Mouse (Mus musculus) myocyte (in vitro differentiated cells): ENCODE measurements at regions not wholly inside any gene's neighbourhood (a gene's known extent, or its start where the extent isn't known, plus 50 kb on each side); places are given as distances from the start of the nearest gene placed in this dataset.

Experiments
- CEBPB ChIP-seq: IDR thresholded peaks from 2 replicates; pipeline ENCODE4 v1.6.1; 2011; ENCODE audit warnings: mild to moderate bottlenecking, moderate library complexity; ENCODE audit not compliant: poor library complexity, insufficient read depth, severe bottlenecking
- E2F4 ChIP-seq: IDR thresholded peaks from one replicate; pipeline ENCODE4 v1.6.1; 2011; ENCODE audit warnings: mild to moderate bottlenecking, control low read depth, moderate library complexity; ENCODE audit not compliant: insufficient read depth
- MAX ChIP-seq: IDR thresholded peaks from one replicate; pipeline ENCODE4 v1.6.1; 2011; ENCODE audit warnings: low read depth, mild to moderate bottlenecking, control low read depth
- MYOD1 ChIP-seq, 3 experiments: IDR thresholded peaks; one replicate each; pipeline ENCODE4 v1.6.1; 2011; ENCODE audit warnings: control low read depth in 2 of 3, low read depth in 2 of 3, mild to moderate bottlenecking in 2 of 3, moderate library complexity in 1 of 3; ENCODE audit not compliant: insufficient read length in 2 of 3, control insufficient read depth in 1 of 3
- MYOG ChIP-seq, 3 experiments: IDR thresholded peaks; one replicate each; pipeline ENCODE4 v1.6.1; 2011; ENCODE audit warnings: control low read depth in 2 of 3, low read depth in 2 of 3, mild to moderate bottlenecking in 2 of 3; ENCODE audit not compliant: insufficient read length in 2 of 3, control insufficient read depth in 1 of 3, insufficient read depth in 1 of 3
- POLR2A ChIP-seq: IDR thresholded peaks from one replicate; pipeline ENCODE4 v1.6.1; 2011; ENCODE audit warnings: low read depth, mild to moderate bottlenecking, control low read depth, moderate library complexity; ENCODE audit not compliant: insufficient read length
- POLR2AphosphoS2 ChIP-seq: IDR thresholded peaks from one replicate; pipeline ENCODE4 v1.6.1; 2011; ENCODE audit warnings: low read depth, control low read depth; ENCODE audit not compliant: insufficient read length
- TCF12 ChIP-seq: IDR thresholded peaks from one replicate; pipeline ENCODE4 v1.6.1; 2011; ENCODE audit warnings: mild to moderate bottlenecking, control low read depth; ENCODE audit not compliant: poor library complexity, insufficient read depth, severe bottlenecking
- TCF3 ChIP-seq: IDR thresholded peaks from one replicate; pipeline ENCODE4 v1.6.1; 2011; ENCODE audit warnings: low read depth, control low read depth; ENCODE audit not compliant: insufficient read length
- USF1 ChIP-seq: IDR thresholded peaks from one replicate; pipeline ENCODE4 v1.6.1; 2011; ENCODE audit warnings: low read depth, mild to moderate bottlenecking, control low read depth, moderate library complexity

DNA sequence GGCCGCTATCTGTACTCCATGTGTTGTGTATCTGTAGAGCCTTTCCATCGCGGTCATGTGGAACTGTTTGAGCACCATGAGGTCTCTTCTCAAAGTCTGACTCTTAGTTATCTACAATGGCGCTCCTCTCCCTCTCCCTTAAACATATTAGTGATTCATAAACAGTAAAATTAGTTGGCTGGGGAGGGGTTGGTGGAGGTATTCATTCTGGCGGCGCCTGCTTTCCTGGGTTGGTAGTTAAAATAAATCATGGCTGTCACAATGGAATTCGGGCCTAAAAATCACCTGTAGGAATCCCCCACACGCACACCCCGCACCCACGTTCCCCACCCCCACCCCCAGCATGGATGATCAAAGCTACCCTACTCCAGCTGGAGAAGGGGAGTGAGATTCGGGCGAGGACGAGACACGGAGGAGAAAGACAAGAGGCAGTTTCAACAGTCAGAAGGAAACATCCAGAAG lies 70.6 kb upstream of the Stx18 start:
- TF ChIP-seq POLR2A (no peak), USF1 (no peak), POLR2AphosphoS2 (no peak), E2F4 (no peak), MYOD1 (IDR thresholded peaks at IDR 0.05; ENCODE audit: control insufficient read depth in 1 of 3, insufficient read length in 2 of 3, low read depth in 2 of 3) (no peak), TCF3 (no peak), CEBPB (no peak), TCF12 (no peak), MYOG (IDR thresholded peaks at IDR 0.05; ENCODE audit: control insufficient read depth in 1 of 3, insufficient read depth in 1 of 3, insufficient read length in 2 of 3, low read depth in 2 of 3) (no peak), MAX (no peak)
